Mouse (Mus musculus) thymus, postnatal 10 days (tissue): ENCODE results near the gene Fgf15.
"Not testable (repeated sequence)": the region's sequence is repeated elsewhere in the genome, so short reads cannot be mapped to it uniquely, and the experiment has no call there.

Source experiments
- DNase-seq, 2 experiments: peaks; one replicate each; pipeline ENCODE4 v3.0.0; 2021; ENCODE audit warnings: low spot score in 2 of 2

Gene Fgf15

DNA sequence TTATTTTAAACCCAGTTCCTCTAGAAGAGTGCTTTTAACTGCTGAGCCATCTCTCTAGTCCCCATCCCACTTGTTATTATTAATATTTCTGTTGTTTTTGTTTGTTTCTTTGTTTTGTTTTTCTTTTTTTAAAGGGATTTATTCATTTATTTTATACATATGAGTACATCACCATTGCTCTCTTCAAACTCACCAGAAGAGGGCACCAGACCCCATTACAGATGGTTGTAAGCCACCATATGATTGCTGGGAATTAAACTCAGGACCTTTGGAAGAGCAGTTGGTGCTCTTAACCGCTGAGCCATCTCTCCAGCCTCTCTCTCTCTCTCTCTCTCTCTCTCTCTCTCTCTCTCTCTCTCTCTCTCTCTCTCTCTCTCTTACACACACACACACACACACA lies 5.7 kb upstream of the Fgf15 start:
- DNase-seq, result not testable (repeated sequence)

DNA sequence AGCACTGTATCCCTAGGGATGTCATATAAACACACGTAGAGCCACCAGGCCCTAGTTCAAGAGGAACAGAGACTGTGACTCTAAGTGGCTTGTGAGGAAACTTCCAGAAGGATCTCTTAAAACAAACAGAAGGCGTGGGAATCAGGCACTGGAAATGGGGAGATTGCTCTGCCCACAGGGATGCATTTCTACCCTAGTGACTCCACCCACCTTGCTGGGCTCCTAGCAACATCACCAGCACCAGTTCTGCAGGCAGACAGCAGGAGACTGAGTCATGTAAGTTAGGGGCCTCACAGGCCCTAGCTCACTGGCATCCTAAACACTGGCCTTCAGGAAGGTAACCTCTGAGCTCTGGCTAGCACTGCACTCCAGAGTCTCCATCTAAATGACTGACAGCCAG lies 4.5 kb upstream of the Fgf15 start:
- no peak for DNase-seq

DNA sequence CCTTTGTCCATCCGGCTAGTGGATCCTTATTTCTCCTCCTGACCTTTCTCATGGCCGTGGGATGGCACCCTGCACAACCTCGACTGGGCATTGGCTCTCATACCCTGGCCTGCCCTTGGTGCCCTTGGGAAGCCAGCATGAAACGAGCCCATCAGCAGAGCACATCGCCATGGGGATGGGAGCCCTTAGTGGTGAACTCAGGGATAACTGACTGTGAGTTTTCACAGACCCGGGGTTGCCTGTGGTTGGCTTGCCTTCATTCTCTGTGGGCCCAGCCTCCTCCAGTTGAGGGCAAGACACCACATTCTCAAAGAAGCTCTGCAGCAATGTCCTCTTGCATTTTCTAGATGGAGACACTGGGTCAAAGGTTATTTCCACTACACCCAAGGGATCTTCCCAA lies 4.0 kb upstream of the Fgf15 start:
- DNase-seq, result no peak

DNA sequence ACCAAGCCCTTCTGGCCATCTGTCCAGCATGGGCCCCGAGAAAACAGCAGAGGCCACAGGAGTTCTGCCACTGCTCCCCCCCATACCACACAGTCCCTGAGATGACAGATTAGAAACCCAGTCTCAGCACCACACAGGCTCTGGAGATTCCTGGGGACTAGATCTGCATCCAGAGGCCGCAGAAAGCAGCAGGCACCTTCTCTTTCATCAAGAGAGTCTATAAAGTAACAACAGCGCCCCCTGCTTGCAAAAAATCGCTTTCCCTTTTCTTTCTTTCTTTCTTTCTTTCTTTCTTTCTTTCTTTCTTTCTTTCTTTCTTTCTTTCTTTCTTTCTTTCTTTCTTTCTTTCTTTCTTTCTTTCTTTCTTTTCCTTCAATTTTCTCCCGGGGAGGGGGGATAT lies 2.1 kb upstream of the Fgf15 start:
- peak in 1 of 2 experiments; percentile 11 for DNase-seq

DNA sequence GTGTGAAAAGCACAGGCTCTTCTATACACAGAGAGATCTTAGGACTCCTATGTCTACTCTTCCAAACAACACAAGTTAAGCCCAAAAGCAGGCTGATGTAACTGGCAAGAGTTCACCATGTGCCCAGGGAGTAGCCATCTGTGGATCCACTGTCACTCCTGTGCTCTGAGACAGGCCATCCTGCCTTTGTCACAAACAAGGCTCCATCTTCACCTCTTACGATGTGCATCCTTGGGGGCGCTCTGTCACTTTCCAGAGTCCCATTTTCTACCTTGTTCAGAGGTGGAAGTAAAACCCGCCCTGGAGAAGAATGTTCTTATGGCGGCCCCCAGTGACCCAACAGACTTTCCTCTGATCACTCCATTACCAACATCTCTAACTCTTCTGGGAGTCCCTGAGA lies 1.6 kb upstream of the Fgf15 start:
- no peak for DNase-seq

DNA sequence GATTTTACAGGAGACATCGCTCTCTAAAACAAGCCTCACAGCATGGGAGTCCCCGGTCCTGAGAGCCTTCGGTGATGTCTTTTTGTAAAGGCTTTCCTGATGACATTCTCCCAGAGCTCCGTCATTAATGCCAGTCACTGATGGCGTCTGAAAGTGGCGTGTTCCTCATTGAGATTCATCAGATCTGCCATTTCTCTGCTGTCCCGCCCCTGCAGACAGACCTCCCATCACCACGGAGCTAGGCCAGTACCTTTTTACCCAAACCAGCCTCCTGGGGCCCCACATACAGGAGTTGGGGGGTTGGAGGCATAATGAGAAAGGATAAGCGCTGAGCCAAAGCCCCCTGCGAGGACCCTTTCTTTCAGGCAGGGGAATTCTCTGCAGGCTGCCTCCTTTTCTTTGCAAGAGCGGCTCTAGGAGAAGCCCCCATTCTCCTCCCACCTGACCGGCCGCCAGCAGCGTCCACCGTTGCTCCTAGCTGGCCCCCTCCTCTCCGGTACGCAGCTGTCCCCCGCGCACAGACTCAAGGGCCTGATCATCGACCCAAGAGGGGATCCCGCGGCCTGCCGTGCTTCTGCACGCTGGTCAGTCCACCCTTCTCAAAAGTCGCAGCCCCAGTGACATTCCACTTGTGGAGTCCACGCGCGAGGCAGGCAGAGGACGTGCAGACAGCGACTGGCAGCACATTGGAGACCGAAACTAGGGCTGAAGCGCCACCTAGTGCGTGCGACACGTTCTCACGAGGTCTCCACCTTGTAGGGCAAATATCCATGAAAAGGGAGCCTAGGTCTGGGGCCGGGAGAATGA lies 823 bp upstream of the Fgf15 start:
- DNase-seq, result peak; percentile 13 to 60

DNA sequence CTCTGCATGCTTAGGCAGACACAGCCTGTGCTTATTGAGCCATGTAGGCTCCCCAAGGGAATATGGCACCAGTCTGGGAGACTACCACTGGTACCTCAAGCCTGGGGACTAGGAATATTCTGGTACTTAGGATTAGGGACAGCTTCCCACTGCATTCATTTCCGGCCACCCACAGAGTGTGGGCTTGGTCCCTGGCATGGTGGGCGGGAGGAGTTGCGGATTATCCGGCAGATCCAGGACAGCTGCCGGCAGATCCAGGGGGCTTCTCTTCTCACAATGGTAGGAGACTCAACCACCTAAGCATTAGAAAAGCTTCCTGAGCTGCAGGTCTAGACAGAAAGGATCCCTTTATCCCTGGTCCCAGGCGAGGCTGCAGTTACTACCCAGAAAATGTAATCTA lies 2.2 kb downstream of the Fgf15 start:
- no peak for DNase-seq

DNA sequence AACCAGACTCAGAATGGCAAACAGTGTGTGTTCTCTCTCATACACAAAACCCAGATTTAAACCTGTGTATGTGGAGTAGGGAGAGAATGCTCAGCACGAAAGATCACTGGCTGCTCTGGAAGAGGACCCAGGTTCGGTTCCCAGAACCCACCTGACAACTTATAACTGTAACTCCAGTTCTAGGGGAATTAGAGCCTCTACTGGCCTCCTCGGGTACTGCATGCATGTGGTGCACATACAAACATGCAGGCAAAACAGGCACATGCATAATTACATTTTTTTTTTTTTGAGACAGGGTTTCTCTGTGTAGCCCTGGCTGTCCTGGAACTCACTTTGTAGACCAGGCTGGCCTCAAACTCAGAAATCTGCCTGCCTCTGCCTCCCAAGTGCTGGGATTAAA lies 9.2 kb downstream of the Fgf15 start:
- DNase-seq, result not testable (repeated sequence)

DNA sequence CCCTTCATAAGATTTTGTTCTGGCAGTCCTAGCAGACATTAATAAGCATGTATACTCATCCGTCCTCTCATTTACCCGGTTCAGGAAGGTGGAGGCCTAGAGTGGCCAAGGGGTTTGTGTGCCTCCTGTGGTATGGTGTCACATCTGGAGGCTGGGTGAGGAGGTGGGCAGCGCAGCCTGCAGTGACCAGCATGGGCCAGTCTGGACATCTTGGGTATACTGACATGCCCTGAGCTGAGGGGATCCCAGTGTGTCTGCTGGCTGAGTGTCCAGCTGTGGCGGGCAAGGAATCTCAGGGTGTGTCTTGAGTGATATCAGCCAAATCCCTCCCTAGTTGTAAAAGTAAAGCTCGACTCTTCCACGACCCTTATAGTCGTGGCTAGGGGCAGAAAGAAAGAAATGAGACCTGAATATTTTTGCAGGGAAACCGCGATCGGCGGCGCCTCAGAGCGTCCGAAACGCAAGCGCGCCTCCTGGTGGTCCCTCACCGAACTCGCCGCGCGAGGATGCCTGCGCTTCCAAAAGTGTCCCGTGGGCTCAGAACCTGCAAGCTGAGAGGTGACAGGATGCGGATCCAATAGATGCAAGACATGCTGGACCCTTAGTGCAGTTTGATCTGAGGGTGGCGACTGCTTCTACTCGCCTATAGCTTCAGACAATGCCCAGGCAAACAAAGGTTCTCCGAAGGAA lies 10.5 kb downstream of the Fgf15 start:
- peak in 1 of 2 experiments; percentile 64 for DNase-seq

DNA sequence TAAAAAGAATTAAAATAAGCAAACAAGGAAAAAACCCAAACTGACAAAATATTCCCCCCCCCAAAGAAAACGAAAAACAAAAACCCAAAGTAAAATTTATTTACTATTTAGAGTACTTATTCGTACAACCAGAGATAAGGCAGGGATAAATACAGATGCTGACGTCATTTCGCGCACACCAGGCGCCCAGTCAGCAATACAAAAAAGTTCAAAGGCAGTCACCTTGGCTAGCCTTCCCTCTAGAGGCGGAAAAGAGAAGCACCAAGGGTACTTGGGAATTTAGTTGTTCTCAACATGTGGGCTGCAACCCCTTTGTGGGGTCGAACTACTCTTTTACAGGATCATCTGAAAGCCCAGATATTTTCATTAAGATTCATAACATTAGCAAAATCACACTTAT lies 11.5 kb downstream of the Fgf15 start:
- DNase-seq, result no peak

DNA sequence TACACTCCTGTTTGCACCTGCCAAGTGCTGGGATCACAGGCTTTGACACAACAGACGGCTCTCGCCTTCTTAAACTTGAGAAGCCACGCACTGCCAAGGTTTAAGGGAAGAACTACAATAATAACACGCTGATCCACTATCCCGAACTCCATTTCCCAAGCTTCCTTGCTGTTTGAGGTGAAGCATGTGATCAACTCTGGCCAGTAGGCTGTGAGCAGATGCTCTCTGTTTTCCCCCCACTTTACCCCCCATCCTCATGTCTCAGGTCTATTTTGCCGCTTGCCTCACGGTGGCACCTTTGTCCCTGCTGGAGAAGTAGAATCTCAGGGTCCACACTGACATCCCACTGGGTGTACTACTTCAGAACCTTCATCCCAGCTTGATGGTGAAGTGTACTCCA lies 12.4 kb downstream of the Fgf15 start:
- no peak for DNase-seq

DNA sequence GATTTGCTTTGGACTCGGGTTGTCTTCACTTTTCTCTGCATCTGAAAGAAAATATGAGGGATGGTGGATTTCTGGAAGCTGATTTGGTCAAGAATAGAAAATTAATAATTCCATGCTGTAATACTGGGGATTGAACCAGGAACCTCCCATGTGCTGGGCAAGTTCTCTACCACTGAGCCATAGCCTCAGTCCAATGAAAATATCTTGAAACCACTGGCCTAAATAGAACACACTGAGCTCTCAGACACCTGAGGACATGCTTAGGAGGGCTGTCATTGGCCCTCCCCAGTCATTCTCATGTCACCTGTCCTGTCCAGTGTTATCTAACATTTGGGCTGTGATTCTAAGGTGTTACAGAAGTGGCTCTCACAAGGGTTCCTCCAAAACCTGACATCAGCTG lies 14.8 kb downstream of the Fgf15 start:
- DNase-seq, result no peak

DNA sequence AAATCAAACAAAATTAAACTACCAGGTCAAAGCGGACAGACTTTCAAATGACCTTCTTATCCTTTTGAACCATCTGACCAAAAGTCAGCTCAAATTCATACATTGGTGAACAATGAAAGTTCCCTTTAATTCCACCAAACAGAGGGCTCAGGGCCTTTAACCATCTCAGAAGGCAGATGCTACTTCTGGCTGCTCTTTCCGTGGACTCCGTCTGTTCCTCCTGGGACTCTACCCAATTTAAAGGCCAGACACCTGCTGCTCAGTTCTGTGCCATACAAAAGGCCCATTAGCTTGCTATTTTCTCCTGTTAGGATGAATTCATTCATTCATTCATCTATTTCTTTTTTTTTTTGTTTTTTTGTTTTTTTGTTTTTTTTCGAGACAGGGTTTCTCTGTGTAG lies 16.6 kb downstream of the Fgf15 start:
- DNase-seq, result no peak

DNA sequence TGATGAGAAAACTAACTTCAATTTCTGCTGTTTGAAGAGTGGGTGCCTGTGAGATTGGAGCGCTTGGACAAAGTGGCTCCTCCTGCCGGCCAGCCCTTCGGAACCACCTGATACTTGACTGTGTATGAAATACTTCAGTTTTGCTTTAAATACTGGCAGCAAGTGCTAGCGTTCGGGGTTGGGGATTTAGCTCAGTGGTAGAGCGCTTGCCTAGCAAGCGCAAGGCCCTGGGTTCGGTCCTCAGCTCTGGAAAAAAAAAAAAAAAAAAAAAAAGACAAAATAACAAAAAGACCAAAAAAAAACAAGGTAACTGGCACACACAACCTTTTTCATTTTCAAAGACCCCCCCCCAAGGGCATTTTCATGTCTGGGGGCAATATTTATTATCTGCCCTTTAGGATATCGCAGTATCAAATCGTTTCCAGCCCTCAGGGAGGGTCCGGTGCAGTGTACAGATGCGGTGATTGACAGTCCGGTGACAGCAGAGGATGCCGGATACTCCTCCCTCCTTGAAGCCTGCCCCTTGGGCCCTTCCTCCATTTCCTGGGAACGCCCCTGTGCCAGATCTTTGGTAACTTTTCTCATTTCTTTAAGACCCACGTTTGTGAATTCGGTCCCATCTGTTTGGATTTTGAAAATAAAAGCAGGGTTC lies 18.1 kb downstream of the Fgf15 start:
- DNase-seq, result no peak

DNA sequence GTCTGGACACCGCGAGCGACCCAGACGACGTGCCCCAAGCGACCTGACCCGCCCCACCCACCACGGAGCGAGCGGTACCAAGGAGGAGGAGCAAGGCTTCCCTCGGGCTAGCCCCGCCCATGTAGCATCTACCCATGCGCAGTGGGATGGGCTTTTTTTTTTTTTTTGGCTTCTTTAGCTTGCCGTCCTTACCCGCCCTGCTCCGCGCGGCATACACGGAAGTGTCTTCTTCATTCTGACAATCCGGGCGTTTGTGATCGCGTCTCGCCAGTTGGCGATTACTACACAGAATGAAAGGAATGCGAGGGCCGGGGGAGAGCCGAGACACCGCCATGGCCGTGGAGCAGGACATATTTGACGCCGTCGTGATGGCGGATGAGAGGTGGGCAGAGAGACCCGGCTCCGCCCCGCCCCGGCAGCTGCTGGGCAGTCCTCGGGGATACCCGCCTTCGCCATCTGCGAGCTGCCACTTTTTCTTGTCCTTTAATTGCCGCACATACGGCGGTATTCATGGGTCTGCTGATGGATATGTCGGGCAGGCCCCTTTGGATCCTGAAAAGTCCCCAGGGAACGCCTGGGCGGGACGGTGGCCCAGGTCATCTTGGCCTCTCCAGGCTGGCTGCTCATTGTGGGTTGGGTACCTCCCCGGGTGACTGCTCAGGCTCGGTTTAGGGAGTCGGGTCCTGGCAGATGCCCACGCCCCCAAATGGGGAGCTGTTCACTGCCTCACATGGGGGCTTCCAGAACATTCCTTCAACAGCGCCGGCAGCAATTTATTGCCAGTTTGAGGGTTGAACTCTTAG lies 18.8 kb downstream of the Fgf15 start, which contains the start of gene LTO1:
Gene LTO1, plus strand, starts transcription at position 153 of the 803 bp plus-strand sequence.
- peak; percentile 86 to 88 for DNase-seq

DNA sequence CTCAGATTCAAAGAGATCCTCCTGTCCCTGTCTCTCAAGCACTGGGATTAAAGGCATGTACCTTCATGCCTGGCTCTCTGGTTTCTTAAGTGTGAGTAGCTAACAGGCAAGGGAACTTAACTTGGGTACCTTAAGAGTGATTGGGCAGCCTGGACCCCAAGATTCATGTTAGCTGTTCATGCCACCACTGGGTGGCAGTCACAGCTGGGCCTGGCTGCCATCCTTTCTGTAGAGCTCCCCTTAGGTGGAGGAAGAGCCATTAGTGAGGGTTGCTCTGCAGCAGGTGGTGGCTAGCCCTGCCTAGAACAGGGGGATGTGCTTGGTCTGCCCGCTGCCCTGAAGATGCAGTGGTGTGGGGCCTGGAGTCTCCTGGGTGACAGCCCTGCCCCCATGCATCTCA lies 22.5 kb downstream of the Fgf15 start:
- DNase-seq, result no peak

DNA sequence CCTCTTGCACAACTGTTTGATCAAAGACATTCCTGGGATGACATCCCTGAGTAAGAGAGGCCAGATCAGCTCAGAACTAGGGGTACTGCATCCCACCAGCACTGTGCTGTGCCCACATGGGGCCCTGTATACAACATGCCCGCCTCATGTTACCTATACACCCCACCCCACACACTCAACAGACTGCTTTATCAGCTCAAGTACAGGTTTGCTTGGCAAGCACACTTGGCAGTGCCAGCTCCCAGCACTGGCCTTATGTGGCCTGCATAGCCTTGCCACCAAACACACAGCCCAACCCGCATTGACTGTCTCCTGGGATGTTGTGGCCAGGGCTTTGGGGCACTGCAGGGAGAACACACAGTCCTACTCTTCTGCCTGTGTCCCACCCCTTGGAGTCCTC lies 31.3 kb downstream of the Fgf15 start:
- DNase-seq, result no peak

DNA sequence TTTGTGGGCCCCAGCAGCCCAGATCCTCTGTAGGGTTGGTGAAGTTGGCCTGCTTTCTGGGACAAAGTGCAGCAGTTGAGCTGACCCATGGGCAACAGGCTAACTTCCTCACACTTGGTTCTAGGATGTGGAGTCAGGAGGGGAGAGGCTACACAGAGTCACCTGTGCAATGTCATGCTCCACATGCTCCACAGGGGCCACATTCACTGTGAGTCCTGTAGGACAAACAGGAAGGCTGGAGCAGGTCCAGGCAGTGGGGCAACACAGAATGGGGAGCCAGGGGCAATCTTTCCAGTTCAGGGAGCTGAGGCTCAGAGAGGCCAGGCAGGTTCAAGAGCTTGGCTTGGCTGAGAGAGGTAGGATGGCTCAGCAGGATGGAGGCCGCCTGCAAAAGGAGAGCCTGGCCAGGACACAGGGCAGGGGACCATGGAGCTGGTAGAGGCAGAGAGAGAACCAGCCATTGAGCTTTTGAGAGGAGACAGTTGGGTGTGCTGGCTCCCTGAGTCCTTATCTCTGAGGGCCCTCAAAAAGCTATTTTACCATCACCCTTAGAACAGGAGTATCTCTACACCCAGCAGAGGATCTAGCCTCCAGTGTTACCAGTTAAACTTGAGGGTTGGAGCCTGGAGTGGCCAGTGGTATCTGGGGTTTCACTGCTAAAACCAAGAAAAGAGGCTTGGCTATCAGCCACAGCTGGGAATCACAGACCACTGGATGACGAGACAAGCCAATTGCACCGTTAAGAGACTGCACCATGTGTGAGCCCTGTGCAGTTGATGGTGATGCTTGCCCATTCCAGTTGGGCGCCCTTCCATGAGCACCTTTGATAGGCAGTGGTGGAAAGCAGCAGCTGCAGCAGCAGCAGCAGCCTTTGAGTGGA lies 31.9 kb downstream of the Fgf15 start:
- DNase-seq, result no peak

DNA sequence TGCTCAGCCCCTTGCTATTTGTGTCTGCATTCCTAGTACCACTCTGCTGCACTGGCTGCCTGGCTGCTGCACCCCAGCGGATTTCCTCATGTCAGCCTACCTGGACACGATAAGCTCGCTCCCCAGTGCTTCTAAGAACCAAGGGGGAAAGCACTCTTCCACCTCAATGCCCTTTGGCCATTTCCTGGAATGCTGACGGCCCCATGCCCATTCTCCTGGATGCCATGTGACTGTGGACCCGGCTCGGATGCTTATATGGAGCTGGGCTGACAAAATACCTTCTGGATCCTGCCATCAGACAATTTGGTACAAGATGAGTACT lies 32.5 kb downstream of the Fgf15 start:
- no peak for DNase-seq

DNA sequence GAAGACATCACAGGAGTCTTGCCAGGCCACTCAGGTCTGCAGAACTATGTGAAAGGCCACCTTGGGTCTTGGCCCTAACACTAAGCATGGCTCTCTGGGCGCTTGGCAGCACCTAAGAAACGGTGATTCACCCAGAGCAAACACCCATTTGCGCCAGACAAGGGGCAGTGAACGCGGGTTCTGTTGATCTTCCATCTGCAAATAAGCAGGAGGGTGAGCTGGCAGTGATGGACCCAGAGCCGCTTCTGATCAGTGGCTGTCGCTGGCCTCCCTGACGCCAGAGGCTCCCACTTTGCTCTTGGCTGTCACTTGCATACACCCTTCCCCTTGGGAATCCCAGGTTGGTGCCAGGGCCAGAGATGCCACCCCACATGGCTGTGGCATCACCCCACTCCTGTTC lies 33.2 kb downstream of the Fgf15 start:
- DNase-seq, result no peak

DNA sequence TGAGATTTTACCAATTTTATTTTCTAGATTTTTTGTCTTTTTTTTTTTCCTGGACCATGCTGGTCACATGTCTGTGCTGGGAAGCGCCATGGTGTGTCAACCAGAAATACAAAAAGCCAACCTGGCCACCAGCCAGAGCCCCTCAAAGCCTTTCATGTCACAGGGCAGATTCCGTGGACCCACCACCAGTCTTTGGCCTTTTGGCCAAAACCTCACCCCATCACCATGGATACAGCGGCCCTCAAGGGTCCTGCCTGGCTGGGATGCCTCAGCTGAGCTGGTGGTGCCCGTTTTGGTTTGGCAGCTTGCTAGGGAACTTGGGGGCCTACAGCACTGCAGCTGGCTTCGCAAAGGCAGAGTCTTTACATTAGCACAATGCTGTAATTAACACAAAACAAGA lies 33.6 kb downstream of the Fgf15 start:
- no peak for DNase-seq
